Mouse (Mus musculus) olfactory bulb, adult 2 months (tissue): ENCODE measurements around the gene Hap1. TPM values are rescaled to one million over a fixed set of nuclear protein-coding genes. Genes with fewer than 3 reads are reported as not detected.

Experiments
- H3K27ac ChIP-seq: fragments of 200-500 bp; 2 replicates; pipeline ENCODE4 v1.5.1; 2012; ENCODE audit warnings: low read depth, low read length; ENCODE audit not compliant: insufficient read depth
- H3K4me1 ChIP-seq: fragments of 200-500 bp; 2 replicates; pipeline ENCODE4 v1.6.1; 2012; ENCODE audit warnings: low read length; ENCODE audit not compliant: control insufficient read depth, insufficient read depth
- H3K4me3 ChIP-seq: fragments of 200-500 bp; 2 replicates; pipeline ENCODE4 v1.5.1; 2012; ENCODE audit warnings: mild to moderate bottlenecking, low read depth, low read length, moderate library complexity; ENCODE audit not compliant: insufficient read depth
- CTCF ChIP-seq: fragments of 200-500 bp; IDR thresholded peaks from 2 replicates; pipeline ENCODE4 v1.5.1; 2012; ENCODE audit warnings: low read depth, mild to moderate bottlenecking, low read length, moderate library complexity; ENCODE audit not compliant: insufficient read depth
- POLR2A ChIP-seq: fragments of 200-500 bp; IDR thresholded peaks from 2 replicates; pipeline ENCODE4 v1.6.1; 2012; ENCODE audit warnings: mild to moderate bottlenecking, low read depth, low read length, moderate library complexity; ENCODE audit not compliant: insufficient read depth
- WGBS: fragments of 180-500 bp; shearing (Covaris S2); methylation state at CpG from one replicate; pipeline ENCODE4 v1.1.7; 2018; 5-methylcytosine and 5-hydroxymethylcytosine counted together
- polyA plus RNA-seq: library from polyadenylated mRNA; stranded (reverse); fragments of >200 nt; gene quantifications from 2 replicates; pipeline ENCODE4 v1.2.4, GENCODE M21; 2012; ENCODE audit warnings: low replicate concordance; ENCODE audit not compliant: missing spikeins, insufficient read depth, insufficient read length

The Hap1 gene
- polyA plus RNA-seq, 1 experiment = not detected

GRCm38 (mm10) chr11:100398517-100398916 lies 42.6 kb upstream of the Hap1 start:
- TF ChIP-seq POLR2A (no peak), CTCF (no peak)
- H3K27ac ChIP-seq = no peak overlapping the region
- peaks cover 45% of the 10 kb centered on the region for H3K4me1 ChIP-seq
- H3K4me3 ChIP-seq = no peak overlapping the region
- WGBS = 95% methylated on average over 7 of the region's 7 CpGs

- H3K4me1 ChIP-seq = peaks cover 40% of the 10 kb centered on the region
- no peak for TF ChIP-seq CTCF
- peak; percentile 95 for TF ChIP-seq POLR2A
- under 1% methylated on average over 37 of the region's 37 CpGs for WGBS
- H3K4me3 ChIP-seq = peak within 1 kb of the TSS; percentile 86
- peak within 1 kb of the TSS; percentile 34 for H3K27ac ChIP-seq
These were observed 41.9 kb upstream of the Hap1 start, which contains the start of gene Jup for GRCm38 (mm10) chr11:100397600-100398389. TSS of gene Jup (minus strand) at chr11:100397763.

- TF ChIP-seq POLR2A (no peak), CTCF (peak; percentile 41; the same call in 1 of the 2 replicates)
- peaks cover 38% of the 10 kb centered on the region for H3K4me1 ChIP-seq
- peak overlapping the region; percentile 86 for H3K4me3 ChIP-seq
- 2% methylated on average over 42 of the region's 42 CpGs for WGBS
- peak overlapping the region; percentile 34 for H3K27ac ChIP-seq
These were observed 41.1 kb upstream of the Hap1 start for GRCm38 (mm10) chr11:100396886-100397599.

- 23% methylated on average over 17 of the region's 17 CpGs for WGBS
- H3K4me3 ChIP-seq = peak overlapping the region; percentile 86
- TF ChIP-seq CTCF (no peak), POLR2A (no peak)
- H3K4me1 ChIP-seq = peaks cover 36% of the 10 kb centered on the region
- H3K27ac ChIP-seq = peak overlapping the region; percentile 34
These were observed 40.1 kb upstream of the Hap1 start for GRCm38 (mm10) chr11:100395861-100396631.

- 29% methylated on average over 11 of the region's 11 CpGs for WGBS
- H3K27ac ChIP-seq = peak overlapping the region; percentile 34
- H3K4me3 ChIP-seq = peak overlapping the region; percentile 86
- H3K4me1 ChIP-seq = peaks cover 44% of the 10 kb centered on the region
- TF ChIP-seq CTCF (no peak), POLR2A (0 out of 2 replicates have a peak, but pooled peaks have one; percentile 22)
These were observed 39.3 kb upstream of the Hap1 start for GRCm38 (mm10) chr11:100395200-100395599.

- Histone ChIP-seq H3K27ac (peak overlapping the region; percentile 34), H3K4me1 (peaks cover 45% of the 10 kb centered on the region), H3K4me3 (no peak overlapping the region)
- WGBS = 60% methylated on average over 5 of the region's 5 CpGs
- TF ChIP-seq CTCF (no peak), POLR2A (no peak)
These were observed 38.6 kb upstream of the Hap1 start for GRCm38 (mm10) chr11:100394353-100395074.

GRCm38 (mm10) chr11:100393733-100394132 lies 37.8 kb upstream of the Hap1 start:
- no peak for TF ChIP-seq CTCF
- TF ChIP-seq POLR2A = no peak
- Histone ChIP-seq H3K4me1 (peaks cover 51% of the 10 kb centered on the region), H3K4me3 (no peak overlapping the region), H3K27ac (peak overlapping the region; percentile 12; the same call in 1 of the 2 replicates)
- 45% methylated on average over 7 of the region's 7 CpGs for WGBS

GRCm38 (mm10) chr11:100392958-100393357 lies 37.0 kb upstream of the Hap1 start:
- WGBS = 80% methylated on average over 5 of the region's 5 CpGs
- TF ChIP-seq CTCF (no peak), POLR2A (no peak)
- Histone ChIP-seq H3K27ac (0 out of 2 replicates have a peak overlapping the region, but pooled peaks have one; percentile 12), H3K4me1 (peaks cover 59% of the 10 kb centered on the region), H3K4me3 (no peak overlapping the region)
